ENCODE assay signal across 16 mouse cellular contexts in genomic region chr8:24352322-24352721, GRCm38 (mm10).
DNase-seq lines count a peak whose midpoint lies in the region; ATAC-seq and TF ChIP-seq lines count a peak whose summit lies in the region.
"Had no signal": no experiment of that assay in that cellular context is flagged by ENCODE, and none has a peak within 500 bp of the region (broad histone marks: within the 10 kb centered on the region; RNA-seq: fewer than 3 reads in every experiment).

No protein-coding gene starts in this region.

- peak; percentile 9 for DNase-seq in heart, adult 8-10 months (ENCODE audit: low spot score)
- DNase-seq in kidney, adult 8-10 months, result no peak
- DNase-seq: adrenal gland, adult 8-10 months; cerebellum, adult 9-10 months; embryo, embryonic 11 days; forebrain, postnatal 0 days; kidney, adult 11 months; layer of hippocampus, adult 9-11 months; spleen, adult 18-20 months had no signal

- 0 out of 2 replicates have a peak, but pooled peaks cover 3% of the 10 kb centered on the region for H3K9me3 ChIP-seq in heart, embryonic 12.5 days (replicated peaks)
- H3K9me3 ChIP-seq in kidney, embryonic 14.5 days (ENCODE audit: control insufficient read depth, low read length), result no peaks in the 10 kb centered on the region
- H3K9me3 ChIP-seq in intestine, postnatal 0 days (ENCODE audit: control insufficient read depth), result no peaks in the 10 kb centered on the region
- H3K9me3 ChIP-seq: neural tube, embryonic 15.5 days had no signal

- WGBS in heart, embryonic 12.5 days, result 62% methylated on average over 9 of the region's 9 CpGs
- 50% methylated on average over 9 of the region's 9 CpGs for WGBS in kidney, embryonic 14.5 days
- WGBS in intestine, postnatal 0 days, result 53% methylated on average over 9 of the region's 9 CpGs

- no peaks in the 10 kb centered on the region for H3K36me3 ChIP-seq in heart, embryonic 12.5 days
- no peaks in the 10 kb centered on the region for H3K36me3 ChIP-seq in kidney, embryonic 14.5 days (ENCODE audit: control insufficient read depth, insufficient read depth, low read length)
- H3K36me3 ChIP-seq in intestine, postnatal 0 days (ENCODE audit: control insufficient read depth, insufficient read depth), result no peaks in the 10 kb centered on the region
- H3K36me3 ChIP-seq: neural tube, embryonic 15.5 days had no signal

- H3K4me3 ChIP-seq in heart, embryonic 12.5 days, result no peak overlapping the region
- no peak overlapping the region for H3K4me3 ChIP-seq in kidney, embryonic 14.5 days (ENCODE audit: low read length)
- H3K4me3 ChIP-seq in brown adipose tissue, adult 24 weeks (ENCODE audit: insufficient read depth, low read depth, low read length), result peak overlapping the region; percentile 49
- H3K4me3 ChIP-seq in intestine, postnatal 0 days (ENCODE audit: low read depth, low read length), result 0 out of 2 replicates have a peak overlapping the region, but pooled peaks have one; percentile 21
- H3K4me3 ChIP-seq: erythroblast, embryonic 14.5 days; neural tube, embryonic 15.5 days had no signal

- H3K4me2 ChIP-seq in heart, embryonic 12.5 days, result no peak overlapping the region
- peak overlapping the region; percentile 35; the same call in 1 of the 2 replicates for H3K4me2 ChIP-seq in kidney, embryonic 14.5 days (replicated peaks; ENCODE audit: low read depth, low read length)
- H3K4me2 ChIP-seq in intestine, postnatal 0 days (replicated peaks; ENCODE audit: low read depth), result peak overlapping the region; percentile 64

- 0 out of 2 replicates have a peak, but pooled peaks cover 5% of the 10 kb centered on the region for H3K4me1 ChIP-seq in heart, embryonic 12.5 days (replicated peaks)
- H3K4me1 ChIP-seq in kidney, embryonic 14.5 days (ENCODE audit: control insufficient read depth, insufficient read depth, low read length), result peaks cover 4% of the 10 kb centered on the region; the same call in 1 of the 2 replicates
- H3K4me1 ChIP-seq in brown adipose tissue, adult 24 weeks (ENCODE audit: control insufficient read depth, insufficient read depth, insufficient read length, low read length), result peaks cover 5% of the 10 kb centered on the region; the same call in 1 of the 2 replicates
- H3K4me1 ChIP-seq in intestine, postnatal 0 days (replicated peaks; ENCODE audit: control insufficient read depth, insufficient read depth, low read length), result peaks cover 3% of the 10 kb centered on the region

- no peaks in the 10 kb centered on the region for H3K27me3 ChIP-seq in heart, embryonic 12.5 days (replicated peaks)
- no peaks in the 10 kb centered on the region for H3K27me3 ChIP-seq in kidney, embryonic 14.5 days (ENCODE audit: control insufficient read depth, insufficient read depth, low read length)
- H3K27me3 ChIP-seq in intestine, postnatal 0 days (replicated peaks; ENCODE audit: control insufficient read depth, insufficient read depth, low read length), result no peaks in the 10 kb centered on the region
- H3K27me3 ChIP-seq: neural tube, embryonic 15.5 days had no signal

- H3K27ac ChIP-seq in heart, embryonic 12.5 days (ENCODE audit: poor library complexity, severe bottlenecking), result no peak overlapping the region
- H3K27ac ChIP-seq in kidney, embryonic 14.5 days (ENCODE audit: low read depth, low read length), result no peak overlapping the region
- H3K27ac ChIP-seq in brown adipose tissue, adult 24 weeks (replicated peaks; ENCODE audit: low read depth, low read length), result 0 out of 2 replicates have a peak overlapping the region, but pooled peaks have one; percentile 39
- no peak overlapping the region for H3K27ac ChIP-seq in intestine, postnatal 0 days (ENCODE audit: low read depth, low read length)
- H3K27ac ChIP-seq: neural tube, embryonic 15.5 days had no signal

- no peak for TF ChIP-seq CTCF in intestine, postnatal 0 days (IDR thresholded peaks at IDR 0.05; ENCODE audit: low read depth)

- no peak for ATAC-seq in heart, embryonic 12.5 days (ENCODE audit: insufficient number of reproducible peaks, low FRiP score)
- peak; percentile 50; the same call in 1 of the 2 replicates for ATAC-seq in kidney, embryonic 14.5 days (ENCODE audit: low FRiP score, low TSS enrichment)
- no peak for ATAC-seq in intestine, postnatal 0 days
- ATAC-seq in megakaryocyte-erythroid progenitor cell, adult 5-6 weeks (replicated peaks; ENCODE audit: low FRiP score, low TSS enrichment, poor library complexity, severe bottlenecking), result no peak
- ATAC-seq: forebrain, postnatal 0 days had no signal

- H3K9ac ChIP-seq in heart, embryonic 12.5 days, result no peak overlapping the region
- no peak overlapping the region for H3K9ac ChIP-seq in kidney, embryonic 14.5 days (ENCODE audit: low read depth, low read length)
- H3K9ac ChIP-seq in intestine, postnatal 0 days (ENCODE audit: low read depth, low read length), result no peak overlapping the region
- H3K9ac ChIP-seq: forebrain, postnatal 0 days; neural tube, embryonic 15.5 days had no signal

Comparison
In these comparisons a context has a peak if more than half of its experiments do, and no peak if none do; other contexts are left out.
1. H3K4me3 ChIP-seq: peak in brown adipose tissue, adult 24 weeks (single experiment) and intestine, postnatal 0 days (single experiment); none in heart, embryonic 12.5 days (single experiment) and kidney, embryonic 14.5 days (single experiment).